Mouse (Mus musculus): ENCODE data around the gene Gm49380. TPM values are rescaled to one million over a fixed set of nuclear protein-coding genes. Genes with fewer than 3 reads are reported as not detected.

Gm49380 gene
- polyA plus RNA-seq, 1 experiment from 2014 or later: 0.17 TPM

GRCm38 (mm10) chr9:44037106-44037505 is 76.2 kb downstream of the Gm49380 start:
- H3K9me3 ChIP-seq (replicated peaks): no peaks in the 10 kb centered on the region
- H3K4me1 ChIP-seq: no peaks in the 10 kb centered on the region
- no peak overlapping the region for H3K4me3 ChIP-seq (replicated peaks)
- 94% methylated on average over 5 of the region's 5 CpGs for WGBS
- no peak overlapping the region for H3K9ac ChIP-seq
- H3K27ac ChIP-seq: no peak overlapping the region
- H3K27me3 ChIP-seq: peaks cover 11% of the 10 kb centered on the region; the same call in 1 of the 2 replicates
- ATAC-seq (replicated peaks; ENCODE audit: low FRiP score): no peak
- no peaks in the 10 kb centered on the region for H3K36me3 ChIP-seq
- no peak overlapping the region for H3K4me2 ChIP-seq

DNA sequence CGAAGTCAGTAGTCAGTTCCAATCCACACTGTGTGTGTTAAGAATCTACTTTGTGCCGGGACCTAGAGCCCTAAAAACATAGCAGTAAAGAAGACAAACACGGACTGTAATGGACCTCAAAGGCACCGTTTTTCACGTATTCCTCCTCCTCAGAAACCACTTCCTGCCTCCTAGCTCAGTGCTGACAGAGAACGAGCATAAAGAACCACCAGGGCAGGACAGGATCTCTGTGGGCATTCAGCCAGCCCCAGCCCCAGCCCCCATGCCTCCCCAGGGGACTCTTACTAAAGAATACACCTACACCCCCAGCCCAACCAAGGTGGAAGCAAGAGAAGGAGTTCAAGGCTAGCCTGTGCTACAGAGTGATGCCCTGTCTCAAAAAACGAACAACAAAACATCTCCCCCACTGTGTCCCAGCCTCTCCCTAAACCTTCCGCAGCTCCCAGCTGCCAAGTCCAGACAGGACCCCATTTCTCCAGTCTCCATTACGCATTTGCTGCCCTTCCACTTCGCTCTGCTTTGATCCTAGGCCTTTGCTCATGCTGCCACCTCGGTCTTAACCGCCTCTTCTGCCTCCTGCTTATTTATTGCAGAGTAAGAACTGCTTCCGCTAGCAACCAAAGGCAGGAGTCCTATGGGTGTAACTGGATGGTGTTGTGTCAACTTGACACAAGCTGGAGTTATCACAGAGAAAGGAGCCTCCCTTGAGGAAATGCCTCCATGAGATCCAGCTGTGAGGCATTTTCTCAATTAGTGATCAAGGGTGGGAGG is 79.2 kb downstream of the Gm49380 start:
- no peak for ATAC-seq (replicated peaks; ENCODE audit: low FRiP score)
- Histone ChIP-seq H3K4me2 (no peak overlapping the region), H3K9me3 (replicated peaks) (no peaks in the 10 kb centered on the region), H3K4me3 (replicated peaks) (no peak overlapping the region), H3K27ac (no peak overlapping the region), H3K9ac (no peak overlapping the region), H3K36me3 (no peaks in the 10 kb centered on the region), H3K4me1 (peaks cover 10% of the 10 kb centered on the region; the same call in 1 of the 2 replicates), H3K27me3 (no peaks in the 10 kb centered on the region)
- 51% methylated on average over 13 of the region's 13 CpGs for WGBS

DNA sequence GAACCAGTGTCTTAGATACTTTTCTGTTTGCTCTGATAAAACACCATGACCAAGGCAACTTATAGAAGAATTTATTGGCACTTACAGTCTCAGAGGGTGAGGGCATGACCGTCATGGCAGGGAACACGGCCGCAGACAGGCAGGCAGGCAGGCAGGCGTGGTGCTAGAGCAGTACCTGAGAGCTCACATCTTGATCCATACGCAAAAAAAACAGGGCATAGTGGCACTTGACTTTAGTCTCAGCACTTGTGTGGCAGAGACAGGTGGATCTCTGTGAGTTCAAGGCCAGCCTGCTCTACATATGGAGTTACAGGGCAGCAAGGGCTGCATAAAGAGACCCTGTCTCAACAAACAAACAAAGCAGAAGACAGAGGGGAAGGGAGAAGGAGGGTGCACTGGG is 80.0 kb downstream of the Gm49380 start:
- no peak for ATAC-seq (replicated peaks; ENCODE audit: low FRiP score)
- Histone ChIP-seq H3K36me3 (no peaks in the 10 kb centered on the region), H3K9me3 (replicated peaks) (no peaks in the 10 kb centered on the region), H3K9ac (no peak overlapping the region), H3K27ac (no peak overlapping the region), H3K4me2 (no peak overlapping the region), H3K4me3 (replicated peaks) (no peak overlapping the region), H3K4me1 (peaks cover 11% of the 10 kb centered on the region; the same call in 1 of the 2 replicates), H3K27me3 (no peaks in the 10 kb centered on the region)
- WGBS: 93% methylated on average over 5 of the region's 5 CpGs

DNA sequence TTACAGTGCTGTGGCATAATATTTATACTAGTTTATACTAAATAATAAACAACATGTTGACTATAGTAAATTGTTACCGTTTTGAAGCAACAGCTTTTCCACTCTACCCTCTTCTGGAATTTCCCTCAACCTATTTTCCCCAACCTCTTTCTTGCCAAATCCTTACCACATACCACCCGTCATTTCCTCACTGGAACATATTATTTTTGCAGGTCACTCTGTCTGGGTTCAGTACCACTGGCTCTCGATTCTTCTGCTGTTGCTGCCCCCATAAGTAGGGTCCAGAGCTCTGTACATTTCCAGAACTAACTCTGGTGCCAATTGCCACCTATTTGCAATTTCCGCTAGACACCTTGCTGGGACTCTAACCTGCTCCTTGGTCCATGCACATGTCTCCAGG is 81.4 kb downstream of the Gm49380 start:
- Histone ChIP-seq H3K9me3 (replicated peaks) (no peaks in the 10 kb centered on the region), H3K27ac (no peak overlapping the region), H3K27me3 (no peaks in the 10 kb centered on the region), H3K4me3 (replicated peaks) (no peak overlapping the region), H3K9ac (no peak overlapping the region), H3K36me3 (no peaks in the 10 kb centered on the region), H3K4me1 (peaks cover 11% of the 10 kb centered on the region; the same call in 1 of the 2 replicates), H3K4me2 (no peak overlapping the region)
- 77% methylated on average over 4 of the region's 4 CpGs for WGBS
- no peak for ATAC-seq (replicated peaks; ENCODE audit: low FRiP score)

- Histone ChIP-seq H3K9ac (no peak overlapping the region), H3K27ac (no peak overlapping the region), H3K4me1 (peaks cover 11% of the 10 kb centered on the region; the same call in 1 of the 2 replicates), H3K36me3 (no peaks in the 10 kb centered on the region), H3K27me3 (no peaks in the 10 kb centered on the region), H3K9me3 (replicated peaks) (no peaks in the 10 kb centered on the region), H3K4me2 (no peak overlapping the region), H3K4me3 (replicated peaks) (no peak overlapping the region)
- 92% methylated on average over 5 of the region's 5 CpGs for WGBS
- ATAC-seq (replicated peaks; ENCODE audit: low FRiP score): no peak
These were observed 82.2 kb downstream of the Gm49380 start for GRCm38 (mm10) chr9:44031079-44031478.

DNA sequence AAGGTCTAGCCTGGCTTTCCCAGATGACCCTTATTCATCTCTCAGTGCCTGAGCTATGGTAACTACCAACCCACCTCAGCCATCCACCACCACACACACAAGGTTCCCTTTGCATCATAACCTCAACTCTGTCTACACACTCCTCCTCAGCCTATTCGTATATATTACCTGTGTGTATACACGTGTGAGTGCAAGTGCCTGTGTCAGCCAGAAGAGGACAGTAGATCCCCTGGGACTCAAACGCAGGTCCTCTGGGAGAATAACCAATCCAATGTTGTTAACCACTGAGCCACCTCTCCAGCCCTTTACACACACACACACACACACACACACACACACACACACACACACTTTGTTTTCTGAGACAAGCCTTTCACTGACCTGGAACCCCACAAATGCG is 82.7 kb downstream of the Gm49380 start:
- Histone ChIP-seq H3K9me3 (replicated peaks) (no peaks in the 10 kb centered on the region), H3K27me3 (no peaks in the 10 kb centered on the region), H3K4me1 (peaks cover 11% of the 10 kb centered on the region; the same call in 1 of the 2 replicates), H3K36me3 (no peaks in the 10 kb centered on the region), H3K4me2 (no peak overlapping the region), H3K4me3 (replicated peaks) (no peak overlapping the region), H3K27ac (no peak overlapping the region), H3K9ac (no peak overlapping the region)
- no peak for ATAC-seq (replicated peaks; ENCODE audit: low FRiP score)
- 92% methylated on average over 4 of the region's 4 CpGs for WGBS

- H3K27me3 ChIP-seq: no peaks in the 10 kb centered on the region
These were observed 83.6 kb downstream of the Gm49380 start for GRCm38 (mm10) chr9:44029580-44030236.

GRCm38 (mm10) chr9:44024096-44024495 is 89.2 kb downstream of the Gm49380 start:
- H3K27me3 ChIP-seq: no peaks in the 10 kb centered on the region
- no peak overlapping the region for H3K4me3 ChIP-seq (replicated peaks)
- no peak overlapping the region for H3K4me2 ChIP-seq
- WGBS: 87% methylated on average over 3 of the region's 3 CpGs
- H3K4me1 ChIP-seq: 0 out of 2 replicates have a peak, but pooled peaks cover under 1% of the 10 kb centered on the region
- no peaks in the 10 kb centered on the region for H3K9me3 ChIP-seq (replicated peaks)
- no peak for ATAC-seq (replicated peaks; ENCODE audit: low FRiP score)
- no peak overlapping the region for H3K9ac ChIP-seq
- no peaks in the 10 kb centered on the region for H3K36me3 ChIP-seq
- H3K27ac ChIP-seq: no peak overlapping the region

More at GRCm38 (mm10) chr9:44029580-44030236, 83.6 kb downstream of the Gm49380 start:
- Histone ChIP-seq H3K27ac (0 out of 2 replicates have a peak overlapping the region, but pooled peaks have one; percentile 39), H3K4me1 (peaks cover 11% of the 10 kb centered on the region; the same call in 1 of the 2 replicates), H3K4me2 (no peak overlapping the region), H3K36me3 (no peaks in the 10 kb centered on the region), H3K9ac (no peak overlapping the region), H3K9me3 (replicated peaks) (no peaks in the 10 kb centered on the region), H3K4me3 (replicated peaks) (no peak overlapping the region)
- no peak for ATAC-seq (replicated peaks; ENCODE audit: low FRiP score)
- WGBS: 41% methylated on average over 5 of the region's 5 CpGs

- H3K4me3 ChIP-seq (replicated peaks): no peak overlapping the region
- no peak for ATAC-seq (replicated peaks; ENCODE audit: low FRiP score)
- H3K27ac ChIP-seq: no peak overlapping the region
- H3K36me3 ChIP-seq: no peaks in the 10 kb centered on the region
- H3K9me3 ChIP-seq (replicated peaks): no peaks in the 10 kb centered on the region
- WGBS: 66% methylated on average over 8 of the region's 8 CpGs
- no peak overlapping the region for H3K4me2 ChIP-seq
- no peaks in the 10 kb centered on the region for H3K27me3 ChIP-seq
- no peaks in the 10 kb centered on the region for H3K4me1 ChIP-seq
- H3K9ac ChIP-seq: no peak overlapping the region
These were observed 91.0 kb downstream of the Gm49380 start for GRCm38 (mm10) chr9:44022100-44022847.

- Histone ChIP-seq H3K9me3 (replicated peaks) (no peaks in the 10 kb centered on the region), H3K36me3 (no peaks in the 10 kb centered on the region), H3K27me3 (no peaks in the 10 kb centered on the region), H3K9ac (no peak overlapping the region), H3K4me2 (no peak overlapping the region), H3K4me3 (replicated peaks) (no peak overlapping the region), H3K27ac (no peak overlapping the region), H3K4me1 (no peaks in the 10 kb centered on the region)
- 65% methylated on average over 7 of the region's 7 CpGs for WGBS
- no peak for ATAC-seq (replicated peaks; ENCODE audit: low FRiP score)
These were observed 93.3 kb downstream of the Gm49380 start for GRCm38 (mm10) chr9:44020001-44020400.

GRCm38 (mm10) chr9:44017846-44018245 is 95.5 kb downstream of the Gm49380 start:
- Histone ChIP-seq H3K4me1 (peaks cover 12% of the 10 kb centered on the region), H3K27me3 (no peaks in the 10 kb centered on the region), H3K27ac (no peak overlapping the region), H3K9ac (no peak overlapping the region), H3K4me2 (no peak overlapping the region), H3K4me3 (replicated peaks) (no peak overlapping the region), H3K9me3 (replicated peaks) (no peaks in the 10 kb centered on the region), H3K36me3 (no peaks in the 10 kb centered on the region)
- no peak for ATAC-seq (replicated peaks; ENCODE audit: low FRiP score)
- WGBS: 71% methylated on average over 5 of the region's 5 CpGs
